Mouse (Mus musculus) limb, embryonic 11.5 days (tissue): ENCODE measurements around the gene Tsks. TPM values are rescaled to one million over a fixed set of nuclear protein-coding genes. Genes with fewer than 3 reads are reported as not detected.

Experiments
- ATAC-seq: fragments of 200-750 bp; cut with Nextera tagmentation; 2 replicates; pipeline ENCODE4 v1.8.0; 2017; ENCODE audit warnings: low read depth; ENCODE audit not compliant: insufficient number of reproducible peaks, low FRiP score, low TSS enrichment
- DNase-seq: peaks from one replicate; pipeline ENCODE4 v3.0.0-alpha.2; 2015; ENCODE audit warnings: low spot score
- H3K27ac ChIP-seq: fragments of 300-500 bp; sonication (generic); replicated peaks from 2 replicates; pipeline ENCODE4 v1.5.1; 2014; ENCODE audit warnings: low read depth, mild to moderate bottlenecking, low read length
- H3K27me3 ChIP-seq: fragments of 300-500 bp; sonication (generic); 2 replicates; pipeline ENCODE4 v1.6.1; 2014; ENCODE audit warnings: mild to moderate bottlenecking, low read length, mixed read lengths; ENCODE audit not compliant: control insufficient read depth, insufficient read depth
- H3K36me3 ChIP-seq: fragments of 300-500 bp; sonication (generic); 2 replicates; pipeline ENCODE4 v1.6.1; 2014; ENCODE audit warnings: mild to moderate bottlenecking, low read length, moderate library complexity, mixed read lengths; ENCODE audit not compliant: control insufficient read depth, insufficient read depth
- H3K4me1 ChIP-seq: fragments of 300-500 bp; sonication (generic); 2 replicates; pipeline ENCODE4 v1.6.1; 2014; ENCODE audit warnings: low read length, mixed read lengths; ENCODE audit not compliant: control insufficient read depth, insufficient read depth
- H3K4me2 ChIP-seq: fragments of 300-500 bp; sonication (generic); 2 replicates; pipeline ENCODE4 v1.6.1; 2014; ENCODE audit warnings: low read depth, mild to moderate bottlenecking, moderate library complexity; ENCODE audit not compliant: severe bottlenecking
- H3K4me3 ChIP-seq: fragments of 300-500 bp; sonication (generic); 2 replicates; pipeline ENCODE4 v1.5.1; 2014; ENCODE audit warnings: low read depth, low read length
- H3K9ac ChIP-seq: fragments of 300-500 bp; sonication (generic); 2 replicates; pipeline ENCODE4 v1.6.1; 2014; ENCODE audit warnings: mild to moderate bottlenecking, low read length
- H3K9me3 ChIP-seq: fragments of 300-500 bp; sonication (generic); 2 replicates; pipeline ENCODE4 v1.6.1; 2016; ENCODE audit warnings: low read length; ENCODE audit not compliant: control insufficient read depth
- WGBS: fragments of 180-500 bp; shearing (Covaris S2); extraction: QIAGEN DNeasy Blood & Tissue Kit; methylation state at CpG from one replicate; pipeline ENCODE4 v1.1.7; 2014; 5-methylcytosine and 5-hydroxymethylcytosine counted together
- polyA plus RNA-seq: library from polyadenylated mRNA; unstranded; fragments of >200 nt; fragmentation: Nextera tagmentation; extraction: Ambion mirVana; gene quantifications from 2 replicates; pipeline ENCODE4 v1.2.1, GENCODE M21; 2014

The Tsks gene
- polyA plus RNA-seq, result 0.13 TPM in 1 of 2 replicates, not detected in the other

- no peaks in the 10 kb centered on the region for H3K27me3 ChIP-seq
- ATAC-seq (no peak), DNase-seq (no peak)
- H3K4me2 ChIP-seq, result no peak within 1 kb of the TSS
- H3K4me3 ChIP-seq, result no peak within 1 kb of the TSS
- 80% methylated on average over 7 of the region's 7 CpGs for WGBS
- H3K27ac ChIP-seq, result no peak within 1 kb of the TSS
- no peak within 1 kb of the TSS for H3K9ac ChIP-seq
- no peaks in the 10 kb centered on the region for H3K9me3 ChIP-seq
- no peaks in the 10 kb centered on the region for H3K4me1 ChIP-seq
- H3K36me3 ChIP-seq, result no peaks in the 10 kb centered on the region
Observed at GRCm38 (mm10) chr7:44942904-44943303, at the start of gene Tsks. TSS of gene Tsks (plus strand) at chr7:44943204.

DNA sequence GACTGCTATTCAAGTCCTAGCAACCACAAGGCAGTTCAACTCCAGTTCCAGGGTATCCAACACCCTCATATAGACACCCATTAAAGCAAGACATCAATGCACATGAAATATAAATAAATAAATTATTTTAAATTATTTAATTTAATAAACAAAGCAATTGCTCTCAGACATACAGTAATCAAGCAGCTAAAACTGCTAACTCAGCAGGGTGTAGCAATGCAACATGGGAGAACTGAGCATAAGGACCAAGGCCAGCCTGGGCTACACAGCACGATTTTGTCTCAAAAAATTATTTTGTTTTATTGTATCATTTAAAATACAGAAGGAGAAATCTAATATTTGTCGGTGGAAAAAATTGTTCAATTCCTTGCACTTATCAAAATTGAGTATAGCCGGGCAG, 48.8 kb upstream of the Tsks start:
- no peak overlapping the region for H3K27ac ChIP-seq
- H3K36me3 ChIP-seq, result no peaks in the 10 kb centered on the region; the same call in 1 of the 2 replicates
- H3K9me3 ChIP-seq, result no peaks in the 10 kb centered on the region
- no peaks in the 10 kb centered on the region for H3K27me3 ChIP-seq
- 91% methylated on average over 3 of the region's 3 CpGs for WGBS
- peaks cover 15% of the 10 kb centered on the region for H3K4me1 ChIP-seq
- H3K4me3 ChIP-seq, result no peak overlapping the region
- no peak overlapping the region for H3K9ac ChIP-seq
- H3K4me2 ChIP-seq, result no peak overlapping the region
- no peak for ATAC-seq
- no peak for DNase-seq

GRCm38 (mm10) chr7:44895206-44895592, 47.8 kb upstream of the Tsks start:
- Histone ChIP-seq H3K9ac (no peak overlapping the region), H3K9me3 (no peaks in the 10 kb centered on the region), H3K4me3 (peak overlapping the region; percentile 62; the same call in 1 of the 2 replicates), H3K4me2 (peak overlapping the region; percentile 73), H3K36me3 (peaks cover 1% of the 10 kb centered on the region; the same call in 1 of the 2 replicates), H3K4me1 (peaks cover 15% of the 10 kb centered on the region), H3K27me3 (no peaks in the 10 kb centered on the region), H3K27ac (no peak overlapping the region)
- DNase-seq (no peak), ATAC-seq (no peak)
- WGBS, result 76% methylated on average over 7 of the region's 7 CpGs

GRCm38 (mm10) chr7:44895593-44896434, 47.2 kb upstream of the Tsks start, which contains the start of gene Fuz:
TSS of gene Fuz (plus strand) at chr7:44896079.
- Histone ChIP-seq H3K4me1 (peaks cover 15% of the 10 kb centered on the region), H3K27me3 (no peaks in the 10 kb centered on the region), H3K4me2 (peak within 1 kb of the TSS; percentile 73), H3K4me3 (peak within 1 kb of the TSS; percentile 62), H3K9ac (peak within 1 kb of the TSS; percentile 74), H3K9me3 (no peaks in the 10 kb centered on the region), H3K27ac (peak within 1 kb of the TSS; percentile 53; the same call in 1 of the 2 replicates), H3K36me3 (peaks cover 2% of the 10 kb centered on the region; the same call in 1 of the 2 replicates)
- WGBS, result 2% methylated on average over 34 of the region's 34 CpGs
- ATAC-seq, result peak; percentile 65
- peak; percentile 92 for DNase-seq

DNA sequence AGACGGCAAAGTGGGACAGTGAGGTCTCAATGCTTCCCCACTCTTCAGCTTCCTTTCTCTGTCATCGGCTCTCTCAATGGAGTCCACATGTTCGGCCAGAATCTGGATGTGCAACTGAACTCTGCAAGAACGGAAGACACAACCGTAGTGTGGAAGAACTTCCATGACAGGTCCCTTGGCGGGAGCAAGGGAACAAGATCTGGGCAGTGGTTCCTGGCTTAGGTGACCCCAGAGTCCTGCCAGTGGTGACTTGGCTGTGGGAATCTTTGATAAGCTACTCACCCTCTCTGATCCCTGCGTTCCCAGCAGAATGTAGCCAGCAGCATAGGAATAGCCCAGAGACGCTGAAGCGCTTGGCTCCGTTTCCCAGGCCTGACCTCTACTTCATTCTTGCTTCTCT, 46.5 kb upstream of the Tsks start:
- H3K4me1 ChIP-seq, result peaks cover 17% of the 10 kb centered on the region

DNA sequence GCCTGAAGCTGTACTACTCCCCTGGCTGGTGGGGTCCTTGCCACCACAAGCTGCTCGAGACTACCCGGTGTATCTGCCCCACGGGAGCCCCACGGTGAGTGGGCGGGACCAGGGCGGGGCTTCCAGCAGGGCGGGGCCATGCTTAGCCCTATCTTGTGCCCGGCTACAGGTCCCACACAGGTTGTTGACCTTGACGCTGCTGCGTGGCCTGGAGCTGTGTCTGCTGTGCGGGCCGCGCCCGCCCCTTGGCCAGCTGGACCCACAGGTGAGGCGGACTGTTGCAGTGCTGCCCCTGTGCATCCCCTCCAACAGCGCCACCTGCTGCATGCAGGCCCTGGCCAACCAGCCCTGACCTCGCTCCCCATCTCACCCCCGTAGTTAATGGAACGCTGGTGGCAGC, 44.4 kb upstream of the Tsks start:
- Histone ChIP-seq H3K27ac (no peak overlapping the region), H3K36me3 (peaks cover 4% of the 10 kb centered on the region; the same call in 1 of the 2 replicates), H3K4me1 (peaks cover 14% of the 10 kb centered on the region), H3K9me3 (no peaks in the 10 kb centered on the region), H3K9ac (no peak overlapping the region), H3K4me3 (no peak overlapping the region), H3K27me3 (no peaks in the 10 kb centered on the region), H3K4me2 (peak overlapping the region; percentile 22; the same call in 1 of the 2 replicates)
- 43% methylated on average over 19 of the region's 19 CpGs for WGBS
- ATAC-seq, result no peak
- DNase-seq, result no peak

More for the DNA sequence above, 46.5 kb upstream of the Tsks start:
- DNase-seq, result no peak
- Histone ChIP-seq H3K27ac (peak overlapping the region; percentile 53; the same call in 1 of the 2 replicates), H3K36me3 (peaks cover 2% of the 10 kb centered on the region; the same call in 1 of the 2 replicates), H3K27me3 (no peaks in the 10 kb centered on the region), H3K4me2 (peak overlapping the region; percentile 73), H3K9ac (peak overlapping the region; percentile 74), H3K4me3 (peak overlapping the region; percentile 62), H3K9me3 (no peaks in the 10 kb centered on the region)
- 46% methylated on average over 10 of the region's 10 CpGs for WGBS
- ATAC-seq, result no peak

- no peak overlapping the region for H3K4me3 ChIP-seq
- peaks cover 14% of the 10 kb centered on the region for H3K4me1 ChIP-seq
- 0 out of 2 replicates have a peak overlapping the region, but pooled peaks have one; percentile 22 for H3K27ac ChIP-seq
- peaks cover 22% of the 10 kb centered on the region for H3K36me3 ChIP-seq
- no peak overlapping the region for H3K9ac ChIP-seq
- ATAC-seq, result no peak
- H3K27me3 ChIP-seq, result no peaks in the 10 kb centered on the region
- no peak for DNase-seq
- H3K4me2 ChIP-seq, result no peak overlapping the region
- no peaks in the 10 kb centered on the region for H3K9me3 ChIP-seq
- WGBS, result 90% methylated on average over 11 of the region's 11 CpGs
Observed at GRCm38 (mm10) chr7:44900632-44901031, 42.4 kb upstream of the Tsks start.

GRCm38 (mm10) chr7:44901230-44901722, 41.7 kb upstream of the Tsks start:
- H3K36me3 ChIP-seq, result peaks cover 26% of the 10 kb centered on the region
- H3K27me3 ChIP-seq, result no peaks in the 10 kb centered on the region
- H3K4me3 ChIP-seq, result peak overlapping the region; percentile 12
- peaks cover 14% of the 10 kb centered on the region for H3K4me1 ChIP-seq
- H3K9me3 ChIP-seq, result no peaks in the 10 kb centered on the region
- ATAC-seq (peak; percentile 15; the same call in 1 of the 2 replicates), DNase-seq (peak; percentile 80)
- 15% methylated on average over 21 of the region's 21 CpGs for WGBS
- peak overlapping the region; percentile 56 for H3K4me2 ChIP-seq
- no peak overlapping the region; the same call in 1 of the 2 replicates for H3K9ac ChIP-seq
- peak overlapping the region; percentile 42; the same call in 1 of the 2 replicates for H3K27ac ChIP-seq
